Mouse (Mus musculus) cerebellum, adult 2 months (tissue): Measurements from ENCODE around the gene Gm49339.

Experiments used
- CTCF ChIP-seq: fragments of 200-500 bp; IDR thresholded peaks from 2 replicates; pipeline ENCODE4 v1.5.1; 2011; ENCODE audit warnings: low read depth, mild to moderate bottlenecking, control low read depth, low read length, moderate library complexity, borderline replicate concordance; ENCODE audit not compliant: insufficient read depth
- POLR2A ChIP-seq: fragments of 200-500 bp; IDR thresholded peaks from 2 replicates; pipeline ENCODE4 v1.6.1; 2011; ENCODE audit warnings: low read length, control low read depth, borderline replicate concordance; ENCODE audit not compliant: insufficient read depth

GRCm38 (mm10) chr10:51432940-51433339 lies 47.5 kb upstream of the Gm49339 start:
- TF ChIP-seq CTCF (no peak), POLR2A (no peak)
